Mouse (Mus musculus) hindbrain, embryonic 11.5 days (tissue): ENCODE measurements at regions not wholly inside any gene's neighbourhood (a gene's known extent, or its start where the extent isn't known, plus 50 kb on each side); places are given as distances from the start of the nearest gene placed in this dataset.

ENCODE experiments used
- ATAC-seq: fragments of 200-750 bp; cut with Nextera tagmentation; 2 replicates; pipeline ENCODE4 v1.8.0; 2017; ENCODE audit warnings: mild to moderate bottlenecking, moderate TSS enrichment, moderate library complexity; ENCODE audit not compliant: low FRiP score
- DNase-seq: peaks from one replicate; pipeline ENCODE4 v3.0.0-alpha.2; 2015; ENCODE audit warnings: low spot score
- H3K27ac ChIP-seq: fragments of 300-500 bp; sonication (generic); 2 replicates; pipeline ENCODE4 v1.5.1; 2014; ENCODE audit warnings: mild to moderate bottlenecking, low read depth, low read length
- H3K27me3 ChIP-seq: fragments of 300-500 bp; sonication (generic); 2 replicates; pipeline ENCODE4 v1.6.1; 2014; ENCODE audit warnings: mild to moderate bottlenecking, low read length, moderate library complexity, mixed read lengths; ENCODE audit not compliant: control insufficient read depth, insufficient read depth
- H3K36me3 ChIP-seq: fragments of 300-500 bp; sonication (generic); 2 replicates; pipeline ENCODE4 v1.6.1; 2014; ENCODE audit warnings: mild to moderate bottlenecking, low read length, moderate library complexity, mixed read lengths; ENCODE audit not compliant: control insufficient read depth, insufficient read depth
- H3K4me1 ChIP-seq: fragments of 300-500 bp; sonication (generic); replicated peaks from 2 replicates; pipeline ENCODE4 v1.6.1; 2014; ENCODE audit warnings: low read length, mixed read lengths; ENCODE audit not compliant: control insufficient read depth, insufficient read depth
- H3K4me2 ChIP-seq: fragments of 300-500 bp; sonication (generic); replicated peaks from 2 replicates; pipeline ENCODE4 v1.6.1; 2014; ENCODE audit warnings: mild to moderate bottlenecking, low read depth, low read length
- H3K4me3 ChIP-seq: fragments of 300-500 bp; sonication (generic); 2 replicates; pipeline ENCODE4 v1.5.1; 2014; ENCODE audit warnings: low read depth, low read length
- H3K9ac ChIP-seq: fragments of 300-500 bp; sonication (generic); 2 replicates; pipeline ENCODE4 v1.6.1; 2014; ENCODE audit warnings: low read depth, low read length
- H3K9me3 ChIP-seq: fragments of 300-500 bp; sonication (generic); 2 replicates; pipeline ENCODE4 v1.6.1; 2016; ENCODE audit warnings: low read length; ENCODE audit not compliant: control insufficient read depth
- WGBS: fragments of 180-500 bp; shearing (Covaris S2); extraction: QIAGEN DNeasy Blood & Tissue Kit; methylation state at CpG from one replicate; pipeline ENCODE4 v1.1.7; 2014; 5-methylcytosine and 5-hydroxymethylcytosine counted together

DNA sequence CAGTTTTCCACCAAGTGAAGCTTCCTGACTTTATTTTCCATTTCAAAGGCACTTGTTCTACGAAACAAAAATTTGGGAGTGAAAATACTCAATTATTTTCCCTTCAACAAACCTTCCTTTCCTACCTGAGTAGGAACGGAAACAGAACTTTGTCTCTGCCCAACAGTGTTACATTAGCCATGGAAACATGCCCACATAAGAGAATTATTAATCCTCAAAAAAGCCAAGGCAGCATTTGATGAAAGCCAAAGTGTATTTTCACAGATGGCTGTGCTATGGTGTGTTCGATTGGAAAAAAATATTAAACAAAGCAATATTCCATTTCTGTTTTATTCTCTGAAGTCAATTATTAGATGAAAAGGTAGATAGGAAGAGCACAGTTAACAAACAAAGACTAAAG, 404.8 kb upstream of the Adamts9 start:
- H3K4me3 ChIP-seq = no peak overlapping the region
- H3K27me3 ChIP-seq = no peaks in the 10 kb centered on the region
- ATAC-seq (no peak), DNase-seq (no peak)
- no peaks in the 10 kb centered on the region for H3K36me3 ChIP-seq
- no peaks in the 10 kb centered on the region for H3K9me3 ChIP-seq
- WGBS = 91% methylated on average over 3 of the region's 3 CpGs
- H3K9ac ChIP-seq = no peak overlapping the region
- no peak overlapping the region for H3K27ac ChIP-seq
- no peaks in the 10 kb centered on the region for H3K4me1 ChIP-seq
- no peak overlapping the region for H3K4me2 ChIP-seq

DNA sequence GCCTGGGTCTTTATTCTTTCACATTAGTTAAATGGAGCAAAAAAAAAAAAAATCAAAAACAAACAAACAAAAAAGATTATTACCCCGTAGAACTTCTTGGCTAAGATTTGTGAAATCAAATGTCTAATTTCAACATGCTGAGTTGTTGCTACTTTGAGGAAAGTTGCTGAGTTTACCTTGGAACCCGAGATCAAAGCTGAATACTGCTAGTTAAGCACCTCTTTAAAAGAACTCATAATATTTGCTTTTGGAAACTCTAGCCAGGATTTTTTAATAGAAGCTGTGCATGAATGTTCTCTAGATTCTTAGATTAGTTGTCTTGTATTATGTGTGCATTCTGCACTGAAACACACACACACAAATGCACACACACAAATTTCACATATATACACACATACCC, 385.4 kb upstream of the Adamts9 start:
- no peak overlapping the region for H3K27ac ChIP-seq
- no peak overlapping the region for H3K4me3 ChIP-seq
- no peaks in the 10 kb centered on the region for H3K27me3 ChIP-seq
- no peak for ATAC-seq
- H3K36me3 ChIP-seq = no peaks in the 10 kb centered on the region
- no peak overlapping the region for H3K4me2 ChIP-seq
- H3K9me3 ChIP-seq = no peaks in the 10 kb centered on the region
- WGBS = 87% methylated on average over 2 of the region's 2 CpGs
- no peak for DNase-seq
- no peak overlapping the region for H3K9ac ChIP-seq
- no peaks in the 10 kb centered on the region for H3K4me1 ChIP-seq

GRCm38 (mm10) chr6:93327930-93328329, 384.6 kb upstream of the Adamts9 start:
- H3K4me2 ChIP-seq = no peak overlapping the region
- no peak overlapping the region for H3K27ac ChIP-seq
- H3K36me3 ChIP-seq = no peaks in the 10 kb centered on the region
- ATAC-seq (no peak), DNase-seq (no peak)
- H3K27me3 ChIP-seq = no peaks in the 10 kb centered on the region
- no peaks in the 10 kb centered on the region for H3K4me1 ChIP-seq
- H3K4me3 ChIP-seq = no peak overlapping the region
- no peaks in the 10 kb centered on the region for H3K9me3 ChIP-seq
- H3K9ac ChIP-seq = no peak overlapping the region
- 91% methylated on average over 1 of the region's 1 CpGs for WGBS

DNA sequence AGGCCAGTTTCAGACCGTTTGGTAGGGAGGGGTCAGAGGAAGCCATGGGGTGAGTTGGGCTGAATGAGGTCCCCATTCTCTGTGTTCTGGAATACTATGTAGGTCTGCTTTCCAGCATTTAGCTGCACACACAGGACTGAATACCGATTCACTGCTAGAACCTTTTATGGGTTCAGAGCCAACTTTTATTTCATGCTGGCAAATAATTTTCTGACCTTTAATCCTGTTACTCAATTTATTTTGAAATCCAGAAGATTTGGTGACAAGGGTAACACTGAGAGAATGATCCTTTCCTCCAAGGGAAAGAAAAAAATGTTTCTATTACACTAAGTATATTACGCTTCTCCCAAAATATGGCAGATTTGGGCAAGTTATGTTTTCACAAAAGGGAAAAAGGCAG, 380.6 kb upstream of the Adamts9 start:
- Histone ChIP-seq H3K4me3 (no peak overlapping the region), H3K36me3 (no peaks in the 10 kb centered on the region), H3K9ac (no peak overlapping the region), H3K27ac (no peak overlapping the region), H3K4me2 (no peak overlapping the region), H3K4me1 (no peaks in the 10 kb centered on the region), H3K9me3 (no peaks in the 10 kb centered on the region), H3K27me3 (no peaks in the 10 kb centered on the region)
- ATAC-seq (no peak), DNase-seq (no peak)
- WGBS = 74% methylated on average over 3 of the region's 3 CpGs

DNA sequence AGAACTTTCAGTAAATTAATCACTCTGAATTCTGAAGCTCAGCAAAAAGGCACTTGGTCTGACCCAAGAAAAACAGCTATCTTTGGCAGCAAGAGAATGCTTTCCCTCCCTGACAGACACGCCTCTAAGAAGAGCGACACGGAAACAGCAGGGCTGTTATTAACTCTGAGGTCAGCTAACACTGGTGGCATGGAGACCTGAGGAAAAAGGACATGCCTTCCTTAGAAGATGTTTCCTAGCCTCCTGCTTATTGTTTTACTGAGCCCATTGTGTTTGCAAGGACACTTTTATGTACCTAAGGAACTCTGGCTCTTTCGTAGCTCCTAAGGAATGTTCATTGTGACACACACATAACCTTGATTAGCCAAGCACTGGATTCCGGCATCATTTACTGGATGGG, 371.3 kb upstream of the Adamts9 start:
- H3K9ac ChIP-seq = no peak overlapping the region
- no peaks in the 10 kb centered on the region for H3K9me3 ChIP-seq
- no peak overlapping the region for H3K4me3 ChIP-seq
- no peaks in the 10 kb centered on the region for H3K27me3 ChIP-seq
- H3K4me2 ChIP-seq = no peak overlapping the region
- 77% methylated on average over 5 of the region's 5 CpGs for WGBS
- no peaks in the 10 kb centered on the region for H3K4me1 ChIP-seq
- DNase-seq = no peak
- ATAC-seq = no peak
- no peak overlapping the region for H3K27ac ChIP-seq
- no peaks in the 10 kb centered on the region for H3K36me3 ChIP-seq

DNA sequence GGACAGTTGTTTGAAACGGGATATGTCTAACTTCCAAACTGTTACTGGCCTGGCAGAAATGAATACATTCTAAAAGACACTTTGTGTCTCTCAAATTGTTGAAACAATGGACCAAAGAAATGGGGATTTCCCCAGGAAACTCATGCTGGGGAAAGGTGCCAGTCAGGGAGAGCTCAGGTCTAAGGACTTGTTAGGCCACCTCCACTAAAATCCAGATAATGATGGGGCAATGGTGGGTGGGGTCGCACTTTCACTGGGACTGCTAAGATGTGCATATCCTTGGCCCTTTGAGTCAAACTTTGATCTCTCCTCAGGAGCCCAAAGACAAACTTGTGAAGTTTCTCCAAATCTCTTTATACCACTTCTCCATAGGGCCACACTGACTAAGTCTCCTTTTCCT, 361.9 kb upstream of the Adamts9 start:
- ATAC-seq (no peak), DNase-seq (no peak)
- no peaks in the 10 kb centered on the region for H3K27me3 ChIP-seq
- no peak overlapping the region for H3K27ac ChIP-seq
- H3K36me3 ChIP-seq = no peaks in the 10 kb centered on the region
- H3K4me1 ChIP-seq = no peaks in the 10 kb centered on the region
- no peak overlapping the region for H3K4me3 ChIP-seq
- no peak overlapping the region for H3K9ac ChIP-seq
- WGBS = 66% methylated on average over 2 of the region's 2 CpGs
- H3K4me2 ChIP-seq = no peak overlapping the region
- H3K9me3 ChIP-seq = no peaks in the 10 kb centered on the region

- Histone ChIP-seq H3K36me3 (no peaks in the 10 kb centered on the region), H3K9ac (no peak overlapping the region), H3K27me3 (no peaks in the 10 kb centered on the region), H3K4me2 (no peak overlapping the region), H3K4me3 (no peak overlapping the region), H3K4me1 (no peaks in the 10 kb centered on the region), H3K27ac (peak overlapping the region; percentile 33; the same call in 1 of the 2 replicates), H3K9me3 (no peaks in the 10 kb centered on the region)
- DNase-seq (peak; percentile 32), ATAC-seq (peak; percentile 25; the same call in 1 of the 2 replicates)
- WGBS = 22% methylated on average over 6 of the region's 6 CpGs
These were observed 354.7 kb upstream of the Adamts9 start for GRCm38 (mm10) chr6:93297975-93298374.

DNA sequence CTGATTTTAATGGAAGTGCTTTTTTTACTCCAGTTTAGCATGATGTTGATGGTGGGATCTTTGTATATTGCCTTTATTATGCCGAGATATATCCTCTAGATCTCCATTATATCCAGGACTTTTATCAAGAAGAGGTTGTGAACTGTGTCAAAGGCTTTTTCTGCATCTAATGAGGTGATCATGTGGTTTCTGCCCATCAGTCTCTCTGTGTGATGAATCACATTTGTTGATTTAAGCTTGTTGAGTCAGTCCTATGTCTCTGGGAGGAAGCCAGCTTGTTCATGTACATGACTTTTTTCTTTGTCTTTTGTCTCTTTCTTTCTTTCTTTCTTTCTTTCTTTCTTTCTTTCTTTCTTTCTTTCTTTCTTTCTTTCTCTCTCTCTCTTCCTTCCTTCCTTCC, 348.4 kb upstream of the Adamts9 start:
- ATAC-seq (no peak), DNase-seq (no peak)
- no peak overlapping the region for H3K4me2 ChIP-seq
- no peaks in the 10 kb centered on the region for H3K4me1 ChIP-seq
- no peak overlapping the region for H3K9ac ChIP-seq
- no peak overlapping the region for H3K4me3 ChIP-seq
- no peaks in the 10 kb centered on the region for H3K9me3 ChIP-seq
- H3K27ac ChIP-seq = no peak overlapping the region
- H3K36me3 ChIP-seq = no peaks in the 10 kb centered on the region
- H3K27me3 ChIP-seq = no peaks in the 10 kb centered on the region
- WGBS = 77% methylated on average over 1 of the region's 1 CpGs

DNA sequence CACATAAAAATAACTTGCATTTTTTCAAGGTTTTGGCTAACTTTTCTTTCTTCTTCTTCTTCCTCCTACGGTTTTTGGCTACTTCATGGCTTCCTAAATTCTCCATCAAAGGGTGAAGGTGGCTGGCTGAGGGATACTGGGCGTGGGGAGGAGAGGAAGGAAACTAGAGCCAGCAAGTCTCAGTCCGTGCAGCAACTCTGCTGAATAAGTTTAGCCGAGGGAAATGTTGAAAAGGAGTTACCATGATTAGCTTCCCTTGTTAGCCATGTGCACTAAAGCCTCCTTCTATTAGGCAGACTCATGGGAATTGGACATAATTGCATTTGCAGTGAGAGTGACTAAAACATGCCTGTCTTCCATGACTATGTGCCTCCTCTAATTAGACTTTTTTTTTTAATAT, 345.1 kb upstream of the Adamts9 start:
- ATAC-seq = no peak
- H3K4me1 ChIP-seq = no peaks in the 10 kb centered on the region
- H3K27ac ChIP-seq = no peak overlapping the region
- H3K4me3 ChIP-seq = no peak overlapping the region
- H3K27me3 ChIP-seq = no peaks in the 10 kb centered on the region
- no peak for DNase-seq
- no peak overlapping the region for H3K4me2 ChIP-seq
- H3K9ac ChIP-seq = no peak overlapping the region
- no peaks in the 10 kb centered on the region for H3K9me3 ChIP-seq
- 70% methylated on average over 4 of the region's 4 CpGs for WGBS
- H3K36me3 ChIP-seq = no peaks in the 10 kb centered on the region
